Mouse (Mus musculus): ENCODE results near the gene Khsrp.

Gene Khsrp

GRCm38 (mm10) chr17:56985656-56986055 is 45.7 kb downstream of the Khsrp start:
- no peak for DNase-seq

- DNase-seq = no peak
Measured at GRCm38 (mm10) chr17:56984886-56985285, 46.4 kb downstream of the Khsrp start.

- DNase-seq = no peak
Measured at GRCm38 (mm10) chr17:56982013-56982412, 49.3 kb downstream of the Khsrp start, which contains the start of gene Acer1. TSS of gene Acer1 (minus strand) at chr17:56982126.

GRCm38 (mm10) chr17:56981049-56981448 is 50.3 kb downstream of the Khsrp start:
- no peak for DNase-seq

GRCm38 (mm10) chr17:56979524-56979923 is 51.8 kb downstream of the Khsrp start:
- DNase-seq = no peak

- no peak for DNase-seq
Measured at GRCm38 (mm10) chr17:56976531-56977390, 54.6 kb downstream of the Khsrp start.

GRCm38 (mm10) chr17:56975391-56975790 is 55.9 kb downstream of the Khsrp start:
- no peak for DNase-seq

- DNase-seq = no peak
Measured at GRCm38 (mm10) chr17:56974708-56975240, 56.5 kb downstream of the Khsrp start.

GRCm38 (mm10) chr17:56973956-56974707 is 57.2 kb downstream of the Khsrp start:
- DNase-seq = no peak
